Mouse (Mus musculus) heart, embryonic 15.5 days (tissue): ENCODE results near the gene Serpina3c. TPM values are rescaled to one million over a fixed set of nuclear protein-coding genes. Genes with fewer than 3 reads are reported as not detected.

Experiments used
- ATAC-seq: fragments of 200-750 bp; cut with Nextera tagmentation; replicated peaks from 2 replicates; pipeline ENCODE4 v1.8.0; 2017; ENCODE audit warnings: low read depth, moderate TSS enrichment; ENCODE audit not compliant: insufficient number of reproducible peaks, insufficient read depth, low FRiP score
- H3K27ac ChIP-seq: fragments of 300-500 bp; sonication (generic); 2 replicates; pipeline ENCODE4 v1.5.1; 2015; ENCODE audit warnings: mild to moderate bottlenecking, inconsistent platforms
- H3K27me3 ChIP-seq: fragments of 300-500 bp; sonication (generic); 2 replicates; pipeline ENCODE4 v1.6.1; 2015; ENCODE audit warnings: inconsistent platforms
- H3K36me3 ChIP-seq: fragments of 300-500 bp; sonication (generic); 2 replicates; pipeline ENCODE4 v1.6.1; 2015; ENCODE audit warnings: mild to moderate bottlenecking, inconsistent platforms
- H3K4me1 ChIP-seq: fragments of 300-500 bp; sonication (generic); replicated peaks from 2 replicates; pipeline ENCODE4 v1.6.1; 2015; ENCODE audit warnings: inconsistent platforms
- H3K4me2 ChIP-seq: fragments of 300-500 bp; sonication (generic); 2 replicates; pipeline ENCODE4 v1.6.1; 2015; ENCODE audit warnings: inconsistent platforms, mild to moderate bottlenecking, moderate library complexity
- H3K4me3 ChIP-seq: fragments of 300-500 bp; sonication (generic); 2 replicates; pipeline ENCODE4 v1.5.1; 2015; ENCODE audit warnings: mild to moderate bottlenecking, inconsistent platforms
- H3K9ac ChIP-seq: fragments of 300-500 bp; sonication (generic); 2 replicates; pipeline ENCODE4 v1.6.1; 2015; ENCODE audit warnings: mild to moderate bottlenecking, inconsistent platforms
- H3K9me3 ChIP-seq: fragments of 300-500 bp; sonication (generic); replicated peaks from 2 replicates; pipeline ENCODE4 v1.6.1; 2016; ENCODE audit warnings: inconsistent platforms
- WGBS: fragments of 180-500 bp; shearing (Covaris S2); methylation state at CpG from one replicate; pipeline ENCODE4 v1.1.7; 2015; ENCODE audit warnings: mixed read lengths; 5-methylcytosine and 5-hydroxymethylcytosine counted together
- polyA plus RNA-seq: library from polyadenylated mRNA; unstranded; fragments of >200 nt; fragmentation: Nextera tagmentation; extraction: Ambion mirVana; gene quantifications from 2 replicates; pipeline ENCODE4 v1.2.1, GENCODE M21; 2015

The Serpina3c gene
- polyA plus RNA-seq, 1 experiment from 2014 or later: not detected

GRCm38 (mm10) chr12:104108507-104108906, 45.2 kb downstream of the Serpina3c start:
- 74% methylated on average over 2 of the region's 2 CpGs for WGBS
- Histone ChIP-seq H3K36me3 (no peaks in the 10 kb centered on the region), H3K9ac (no peak overlapping the region), H3K27me3 (no peaks in the 10 kb centered on the region), H3K27ac (no peak overlapping the region), H3K4me1 (no peaks in the 10 kb centered on the region), H3K4me3 (no peak overlapping the region), H3K4me2 (no peak overlapping the region), H3K9me3 (no peaks in the 10 kb centered on the region)
- ATAC-seq: no peak

DNA sequence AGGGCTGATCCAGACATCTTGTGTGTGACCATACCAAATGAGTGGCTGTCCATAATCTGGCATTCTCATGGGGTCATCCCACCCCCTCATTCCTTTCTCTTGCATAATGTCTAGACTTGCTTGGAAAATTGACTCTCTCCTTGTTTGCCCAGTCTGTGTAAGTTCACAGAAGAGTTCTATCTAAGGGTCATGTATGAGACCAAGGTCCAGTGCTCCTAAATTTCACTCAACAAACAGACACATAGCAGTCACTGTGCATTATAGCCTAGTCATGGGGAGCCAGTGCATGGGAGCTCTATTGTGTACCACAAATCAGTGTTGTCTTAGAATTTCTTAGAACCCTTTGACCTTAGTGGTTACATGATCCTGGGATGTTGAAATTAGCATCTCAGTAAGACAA, 46.8 kb downstream of the Serpina3c start:
- Histone ChIP-seq H3K36me3 (no peaks in the 10 kb centered on the region), H3K27me3 (no peaks in the 10 kb centered on the region)
- no peak for ATAC-seq

GRCm38 (mm10) chr12:104105847-104106246, 47.8 kb downstream of the Serpina3c start:
- Histone ChIP-seq H3K27me3 (no peaks in the 10 kb centered on the region), H3K27ac (no peak overlapping the region), H3K4me3 (no peak overlapping the region), H3K4me2 (no peak overlapping the region), H3K36me3 (no peaks in the 10 kb centered on the region), H3K9ac (no peak overlapping the region), H3K4me1 (no peaks in the 10 kb centered on the region), H3K9me3 (no peaks in the 10 kb centered on the region)
- no peak for ATAC-seq

More for the DNA sequence above, 46.8 kb downstream of the Serpina3c start:
- no peak overlapping the region for H3K4me2 ChIP-seq
- no peaks in the 10 kb centered on the region for H3K9me3 ChIP-seq
- H3K27ac ChIP-seq: no peak overlapping the region
- H3K4me1 ChIP-seq: no peaks in the 10 kb centered on the region
- no peak overlapping the region for H3K4me3 ChIP-seq
- H3K9ac ChIP-seq: no peak overlapping the region

- Histone ChIP-seq H3K27ac (no peak within 1 kb of the TSS), H3K9ac (no peak within 1 kb of the TSS), H3K4me1 (no peaks in the 10 kb centered on the region), H3K27me3 (no peaks in the 10 kb centered on the region), H3K4me3 (no peak within 1 kb of the TSS), H3K9me3 (no peaks in the 10 kb centered on the region), H3K36me3 (no peaks in the 10 kb centered on the region), H3K4me2 (no peak within 1 kb of the TSS)
- WGBS: 75% methylated on average over 6 of the region's 6 CpGs
- ATAC-seq: no peak
Measured at GRCm38 (mm10) chr12:104100768-104101167, 52.9 kb downstream of the Serpina3c start, which contains the start of gene Serpina5. Gene Serpina5 (plus strand): TSS chr12:104101113.

Other genes with a start within 250 kb of the Serpina3c start
- 0.43 and 1.8 TPM in 2 replicates for gene Serpina1c, start 249.0 kb downstream of the Serpina3c start, polyA plus RNA-seq
- 0.40 and 1.6 TPM in 2 replicates for gene Serpina1e, start 194.9 kb downstream of the Serpina3c start, polyA plus RNA-seq
- gene Serpina11, start 163.9 kb downstream of the Serpina3c start, polyA plus RNA-seq: not detected in 2 replicates
- 0.18 and 0.33 TPM in 2 replicates for gene Serpina9, start 140.1 kb downstream of the Serpina3c start, polyA plus RNA-seq
- not detected in 2 replicates for gene Serpina12, start 109.4 kb downstream of the Serpina3c start, polyA plus RNA-seq
- not detected in 2 replicates for gene Serpina5, start 52.8 kb downstream of the Serpina3c start, polyA plus RNA-seq
- gene Serpina3a, start 41.1 kb downstream of the Serpina3c start, polyA plus RNA-seq: not detected in 2 replicates
- gene Serpina3b, start 25.9 kb downstream of the Serpina3c start, polyA plus RNA-seq: 0.11 TPM in 1 of 2 replicates, not detected in the other
- gene Serpina3f, start 60.7 kb upstream of the Serpina3c start, polyA plus RNA-seq: 0.06 and 0.25 TPM in 2 replicates
- gene Serpina3g, start 82.4 kb upstream of the Serpina3c start, polyA plus RNA-seq: 2.9 and 11.3 TPM in 2 replicates
- gene Serpina3i, start 109.3 kb upstream of the Serpina3c start, polyA plus RNA-seq: 0.25 and 3.2 TPM in 2 replicates
- 0.10 TPM in 1 of 2 replicates, not detected in the other for gene Serpina3j, start 160.7 kb upstream of the Serpina3c start, polyA plus RNA-seq
- gene Serpina3k, start 184.6 kb upstream of the Serpina3c start, polyA plus RNA-seq: not detected in 2 replicates
- gene Serpina3m, start 184.6 kb upstream of the Serpina3c start, polyA plus RNA-seq: not detected in 2 replicates